Mouse (Mus musculus) gastrocnemius, postnatal 25 days (tissue): ENCODE results near the gene Cers6. TPM values are rescaled to one million over a fixed set of nuclear protein-coding genes. Genes with fewer than 3 reads are reported as not detected.

Source experiments
- DNase-seq: peaks from one replicate; pipeline ENCODE4 v3.0.0; 2022
- total RNA-seq, 2 experiments: library from RNA; stranded (reverse); gene quantifications; 1 replicate in 1 of 2; 2 replicates in 1 of 2; pipeline ENCODE4 v1.2.3; 2021

Cers6 gene
- total RNA-seq, 2 experiments from 2014 or later: 1.7 to 2.5 TPM

DNA sequence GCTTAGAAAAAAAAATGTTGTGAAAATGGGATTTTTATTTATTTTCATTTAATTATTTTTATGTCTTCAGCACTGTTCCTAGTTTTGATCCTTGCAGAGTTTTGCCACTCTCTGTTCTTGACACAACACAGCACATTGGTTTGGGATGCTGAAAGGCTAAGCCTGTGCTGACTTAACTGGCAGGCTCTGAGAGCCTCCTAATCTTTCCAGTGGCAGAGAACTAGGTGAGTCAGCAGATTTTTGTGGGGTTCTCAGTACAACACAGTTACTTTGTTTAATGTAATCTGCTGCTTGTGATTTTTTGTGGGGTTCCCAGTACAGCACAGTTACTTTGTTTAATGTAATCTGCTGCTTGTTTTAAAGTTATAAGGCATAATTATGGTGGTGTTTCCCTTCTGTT, 55.8 kb downstream of the Cers6 start:
- no peak for DNase-seq

DNA sequence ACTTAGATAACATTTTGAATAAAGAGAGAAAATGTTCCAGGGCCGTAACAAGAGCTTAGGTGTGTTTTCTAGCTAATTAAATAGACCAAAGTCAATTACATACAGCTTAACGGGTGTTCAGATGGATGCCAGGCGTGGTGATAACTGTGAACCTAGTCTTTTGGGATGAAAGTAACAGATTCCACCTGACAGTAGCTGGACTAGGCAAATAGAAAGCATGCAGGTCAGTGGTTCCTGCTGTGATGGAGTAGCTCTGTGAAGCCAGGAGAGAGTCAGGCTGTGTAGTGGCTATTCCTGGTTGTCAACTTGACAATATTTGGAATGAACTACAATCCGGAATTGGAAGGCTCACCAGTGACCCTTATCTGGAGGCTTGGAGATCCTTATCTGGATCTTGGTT, 56.3 kb downstream of the Cers6 start:
- no peak for DNase-seq

DNA sequence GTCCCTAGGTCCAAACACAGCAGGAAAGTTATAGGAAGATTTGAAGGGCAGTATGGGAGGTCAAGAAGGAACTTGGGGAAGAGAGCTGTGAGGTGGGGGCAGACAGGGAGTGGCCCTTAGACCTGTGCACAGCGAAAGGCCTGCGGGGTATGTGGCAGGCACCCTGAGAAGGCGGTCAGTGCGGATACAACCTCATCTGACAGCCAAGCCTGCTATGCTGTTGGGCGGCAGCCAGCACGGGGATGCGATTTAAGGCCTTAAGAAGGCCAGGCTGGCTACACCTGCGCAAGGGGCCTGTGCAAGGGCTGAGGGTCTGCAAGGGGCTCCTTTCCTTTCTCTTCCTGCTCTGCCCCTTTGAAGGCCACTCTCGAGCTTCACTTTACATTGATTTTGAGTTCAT, 63.1 kb downstream of the Cers6 start:
- no peak for DNase-seq

DNA sequence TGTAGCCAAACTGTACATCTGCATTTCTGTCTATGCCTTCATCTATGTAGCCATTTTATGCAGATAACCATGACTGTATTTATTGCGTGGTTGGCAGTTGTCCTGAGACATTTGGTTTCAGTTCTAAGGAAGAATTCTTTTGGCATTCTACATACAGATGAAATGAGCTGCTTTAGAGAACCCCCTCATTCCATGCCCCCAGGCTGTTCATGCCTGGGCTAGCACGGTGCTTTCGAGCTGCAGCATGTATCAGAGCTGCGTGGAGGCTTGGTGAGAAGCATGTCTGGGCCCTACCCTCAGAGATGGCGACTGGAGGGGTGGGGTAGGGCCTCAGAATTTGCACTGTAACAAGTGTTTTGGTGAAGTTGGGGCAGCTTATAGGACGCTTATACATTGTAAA, 64.3 kb downstream of the Cers6 start:
- no peak for DNase-seq

DNA sequence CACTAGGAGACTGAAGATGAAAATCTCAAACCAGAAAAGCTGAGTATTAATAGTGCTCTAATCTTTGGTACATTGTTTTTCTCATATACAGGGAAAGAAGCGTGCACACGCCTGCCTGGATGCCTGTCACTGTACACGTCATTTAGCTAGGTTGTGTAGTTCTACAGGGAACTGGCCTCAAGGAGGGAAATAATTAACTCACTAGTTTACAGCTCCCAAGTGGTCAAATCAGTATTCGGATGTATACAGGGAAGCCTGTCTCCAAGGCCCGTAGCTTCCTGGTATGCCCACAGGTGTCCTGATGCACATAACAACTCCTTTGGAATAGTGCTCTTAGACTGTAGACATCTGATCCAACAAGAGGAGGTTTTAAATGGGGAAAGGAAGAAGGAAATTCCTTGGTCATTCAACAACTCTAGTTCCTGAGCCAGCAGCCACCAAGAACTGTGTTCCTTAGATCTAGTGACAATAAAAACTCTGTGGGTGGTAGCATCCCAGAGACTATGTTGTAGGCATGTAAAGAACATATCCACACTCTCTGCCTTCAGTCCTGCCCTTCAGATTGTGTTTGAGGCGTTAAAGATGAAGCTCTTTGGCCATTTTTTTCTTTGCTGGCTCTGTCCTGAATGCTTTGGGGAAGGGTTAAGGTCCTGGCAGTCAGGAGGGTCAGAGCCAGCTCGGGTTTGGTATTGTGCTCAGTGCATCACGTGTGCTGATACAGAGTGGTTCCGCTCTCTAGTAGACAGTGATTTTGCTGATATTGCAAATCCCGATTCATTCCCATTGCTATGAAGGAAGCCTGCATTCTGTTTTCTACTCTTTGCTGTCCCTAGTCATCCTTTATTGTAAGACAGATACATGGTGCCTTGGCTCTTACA, 65.9 kb downstream of the Cers6 start:
- DNase-seq: no peak

DNA sequence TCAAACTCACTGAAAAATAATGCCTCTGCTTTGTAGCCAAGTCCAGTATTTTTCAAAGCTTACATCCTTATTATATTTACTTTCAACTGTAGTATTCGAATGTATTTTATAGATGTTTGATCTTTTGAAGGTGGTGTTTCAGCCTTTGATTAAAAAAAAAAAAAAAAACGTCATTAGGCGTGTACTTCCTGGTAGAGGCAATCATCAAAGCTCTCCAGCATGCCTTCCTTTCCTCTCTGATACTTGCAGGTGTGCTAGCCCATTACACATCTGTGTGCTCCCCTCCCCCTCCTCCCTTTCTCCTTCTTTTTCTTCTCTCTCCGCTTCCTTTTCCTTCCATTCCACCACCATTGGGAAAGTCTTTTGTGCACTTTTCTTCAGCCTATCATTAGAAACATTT, 71.0 kb downstream of the Cers6 start:
- no peak for DNase-seq

DNA sequence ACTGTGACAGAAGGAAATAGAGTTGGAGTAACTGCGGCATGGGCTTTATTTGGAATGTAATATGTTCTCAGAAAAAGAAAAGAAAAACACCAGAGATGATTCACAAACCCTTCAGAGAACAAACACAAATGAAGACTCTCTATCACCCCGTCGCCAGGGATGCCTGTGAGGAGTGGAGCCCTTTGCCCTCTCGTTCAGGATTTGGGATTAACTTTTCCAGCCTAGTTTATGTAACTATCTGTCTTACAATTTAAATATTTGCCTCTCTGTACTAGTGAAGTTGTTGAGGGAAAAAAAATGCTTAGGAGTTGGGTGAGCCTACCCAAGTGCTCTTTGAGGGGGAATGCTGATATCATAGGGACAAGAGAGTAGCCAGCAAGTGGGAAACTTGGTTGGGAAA, 71.4 kb downstream of the Cers6 start:
- no peak for DNase-seq

DNA sequence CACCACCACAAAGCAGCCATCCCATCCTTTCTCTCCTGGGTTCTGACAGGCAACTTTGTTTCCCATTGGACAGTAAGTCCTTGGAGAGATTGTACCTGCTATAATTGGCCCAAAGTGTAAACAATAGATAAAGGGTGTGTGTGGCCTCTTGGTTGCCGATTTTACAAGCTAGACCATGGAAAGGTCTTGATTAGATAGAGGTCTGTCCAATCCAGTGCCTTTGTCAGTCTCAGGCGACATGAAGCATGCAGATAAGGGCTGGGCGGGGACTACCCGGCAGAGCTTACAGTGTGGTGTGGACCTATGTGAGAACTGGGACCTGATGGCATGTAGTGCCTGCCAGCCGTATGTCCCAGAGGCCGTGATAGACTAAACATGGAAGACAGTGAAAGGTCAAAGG, 73.4 kb downstream of the Cers6 start:
- no peak for DNase-seq

DNA sequence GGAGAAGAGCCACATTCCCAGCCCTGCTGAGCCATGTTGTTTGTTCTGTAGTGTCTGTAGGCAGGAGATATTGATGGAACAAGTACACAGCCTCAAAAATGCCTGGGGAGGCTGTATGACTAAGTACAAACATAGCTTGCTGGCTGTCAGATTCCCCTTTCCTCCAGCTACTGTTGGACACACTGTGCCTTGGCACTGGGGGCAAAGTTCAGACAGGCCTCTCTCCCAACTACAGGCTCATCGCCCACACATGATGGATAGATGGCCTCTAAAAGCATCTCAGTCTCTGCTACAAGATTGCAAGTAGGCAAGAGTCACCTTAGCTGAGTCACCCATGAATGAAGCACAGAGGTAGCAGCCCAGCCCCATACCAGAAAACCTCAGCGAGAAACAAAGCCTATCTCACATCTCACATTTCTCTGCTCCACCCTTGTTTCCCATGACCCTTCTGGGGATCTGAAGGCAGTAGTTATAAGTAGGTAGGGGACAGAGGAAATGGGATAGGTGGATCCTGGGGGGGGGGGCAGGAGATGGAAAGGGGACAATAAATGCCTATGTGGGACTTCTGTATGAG, 74.6 kb downstream of the Cers6 start:
- no peak for DNase-seq

DNA sequence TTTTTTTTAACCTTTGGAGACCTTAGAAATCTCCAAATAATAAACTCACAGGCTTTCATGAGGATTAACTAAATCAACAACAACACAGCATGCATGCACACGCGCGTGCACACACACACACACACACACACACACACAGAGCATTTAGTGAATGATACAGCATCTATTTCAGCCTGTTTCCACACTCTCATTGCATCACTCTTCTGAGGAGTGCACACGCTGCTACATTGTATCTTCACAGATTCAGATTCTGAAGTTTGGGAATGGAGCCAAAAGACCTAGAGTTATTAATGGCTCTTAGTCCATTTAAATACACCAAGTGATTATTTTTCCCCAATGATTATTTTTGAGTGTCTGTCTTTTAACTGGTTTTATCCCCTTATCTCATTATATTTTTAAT, 75.5 kb downstream of the Cers6 start:
- DNase-seq: no peak

DNA sequence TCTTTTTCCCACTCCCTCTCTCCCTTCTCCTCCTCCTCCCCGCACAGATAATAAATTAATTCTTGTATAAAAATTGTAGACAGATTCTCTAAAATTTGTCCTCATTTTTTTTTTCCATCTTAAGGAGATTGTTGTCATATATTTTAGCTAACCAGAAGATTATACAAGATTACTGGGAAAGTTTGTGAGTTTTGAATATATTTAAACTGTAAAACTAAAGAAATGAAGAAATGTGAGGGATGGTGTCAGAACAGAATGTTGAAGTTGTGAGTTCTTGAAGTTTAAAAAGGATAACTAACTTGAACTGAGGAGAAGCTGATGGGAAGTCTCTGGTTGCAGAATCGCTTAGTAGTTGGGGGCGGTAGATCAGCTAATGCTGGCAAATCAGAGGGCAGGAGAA, 76.6 kb downstream of the Cers6 start:
- DNase-seq: no peak

DNA sequence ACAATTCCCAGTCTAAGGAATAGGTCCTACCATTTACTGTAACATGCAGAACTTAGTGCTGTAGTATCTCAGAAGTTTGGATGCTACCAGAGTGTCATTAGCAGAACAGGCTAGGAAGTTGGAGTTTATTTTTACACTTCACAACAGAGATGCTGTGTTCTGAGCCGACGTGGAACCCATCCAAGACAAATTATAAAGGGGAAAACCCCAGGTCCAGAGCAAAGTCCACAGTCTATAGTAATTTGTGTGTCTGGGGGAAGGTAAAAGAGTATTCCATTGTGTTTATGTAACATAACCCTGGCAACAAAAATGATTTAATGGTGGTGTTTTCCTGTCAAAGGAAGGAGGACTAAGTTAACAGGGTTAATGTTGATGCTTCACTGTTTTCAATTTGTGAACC, 83.7 kb downstream of the Cers6 start:
- DNase-seq: no peak

DNA sequence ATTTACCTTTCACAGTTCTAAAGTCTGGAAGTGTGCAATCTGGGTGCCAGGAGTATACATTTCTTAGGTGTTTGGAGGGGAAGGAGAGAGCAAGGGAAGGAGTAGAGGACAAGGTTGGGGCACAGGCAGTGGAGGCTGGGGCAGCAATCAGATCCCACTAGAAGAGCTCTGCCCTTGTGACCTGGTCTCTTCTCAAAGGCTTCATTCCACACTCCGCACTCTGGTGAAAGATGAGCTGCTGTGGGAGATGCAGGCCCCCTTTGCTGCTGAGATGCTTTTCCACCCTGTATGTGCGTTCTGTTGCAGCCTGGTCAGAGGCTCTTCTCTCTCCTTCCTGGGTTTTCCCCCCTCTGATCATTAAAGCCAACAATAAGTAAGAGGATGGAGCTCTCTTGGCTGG, 84.7 kb downstream of the Cers6 start:
- DNase-seq: no peak

DNA sequence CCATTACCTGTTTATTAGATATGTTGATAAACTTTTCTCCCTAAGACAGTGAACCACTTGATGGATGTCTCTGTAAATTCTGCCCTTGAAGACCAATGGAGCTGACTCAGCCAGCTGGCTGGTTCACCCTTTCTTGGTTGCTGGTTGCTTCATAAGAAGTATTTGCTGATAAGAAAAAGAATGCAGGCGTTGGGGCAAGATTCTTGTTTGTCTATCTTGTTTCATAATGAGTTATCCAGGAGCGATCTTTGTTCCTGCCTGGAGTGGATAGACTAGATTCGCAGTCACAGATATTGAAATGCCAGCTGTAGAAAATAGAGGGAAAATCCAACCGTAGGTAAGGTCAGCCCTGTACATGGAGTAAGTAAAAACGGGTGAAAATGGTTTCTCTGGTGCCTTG, 85.6 kb downstream of the Cers6 start:
- DNase-seq: no peak

DNA sequence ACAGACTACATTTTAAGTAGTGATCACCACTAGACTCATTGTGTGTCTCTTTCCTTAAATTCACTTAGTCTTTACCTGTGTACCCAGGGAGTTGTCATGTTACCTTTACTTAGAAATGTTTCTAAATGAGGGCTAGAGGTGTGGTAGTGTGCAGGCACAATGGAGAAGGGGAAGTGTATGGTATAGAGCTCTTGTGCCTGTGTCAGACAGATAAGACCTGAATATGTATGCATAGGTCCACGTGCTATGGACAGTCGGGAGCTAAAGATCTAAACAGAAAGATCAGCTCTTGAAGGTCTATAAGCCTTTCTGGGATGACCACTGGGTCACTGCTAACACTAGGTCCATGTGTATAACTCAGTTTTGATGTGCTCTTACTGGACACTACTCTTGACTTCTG, 87.9 kb downstream of the Cers6 start:
- no peak for DNase-seq

DNA sequence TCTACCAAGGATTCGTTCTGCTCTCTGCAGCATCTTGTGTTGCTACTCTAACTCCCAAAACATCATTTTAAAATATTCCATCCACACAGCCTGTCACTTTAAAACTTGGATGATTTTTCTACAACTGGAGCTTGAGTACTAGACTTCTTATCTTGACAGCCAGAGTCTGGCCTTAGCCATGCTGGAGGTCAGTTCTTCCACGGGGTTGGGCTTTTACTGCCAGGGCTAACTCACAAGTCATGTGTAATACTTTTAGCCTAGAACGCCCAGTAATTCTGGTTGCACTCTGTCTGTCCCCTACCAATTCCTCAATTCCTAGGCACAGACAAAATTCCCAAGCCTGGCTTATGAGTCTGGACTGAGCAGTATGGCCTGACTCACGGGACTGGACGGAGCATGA, 88.5 kb downstream of the Cers6 start:
- no peak for DNase-seq

DNA sequence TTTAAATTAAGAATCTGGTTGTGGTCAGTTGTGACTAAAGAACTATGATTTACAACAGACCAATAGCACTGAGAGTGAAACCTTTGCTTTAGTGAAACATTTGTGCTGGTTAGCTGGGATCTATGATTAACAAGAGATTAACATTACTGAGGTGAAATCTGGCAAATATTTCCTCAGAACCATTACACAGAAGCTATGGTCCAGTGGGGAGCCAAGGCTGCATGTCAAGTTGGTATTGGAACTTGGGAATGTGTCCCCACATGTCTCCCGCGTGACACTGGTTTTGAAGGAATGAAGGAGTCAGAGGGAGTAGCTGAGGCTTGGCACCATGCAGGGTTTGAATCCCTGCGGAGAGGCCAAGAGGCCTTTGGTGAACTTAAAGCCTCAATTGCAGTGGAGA, 90.5 kb downstream of the Cers6 start:
- DNase-seq: no peak

DNA sequence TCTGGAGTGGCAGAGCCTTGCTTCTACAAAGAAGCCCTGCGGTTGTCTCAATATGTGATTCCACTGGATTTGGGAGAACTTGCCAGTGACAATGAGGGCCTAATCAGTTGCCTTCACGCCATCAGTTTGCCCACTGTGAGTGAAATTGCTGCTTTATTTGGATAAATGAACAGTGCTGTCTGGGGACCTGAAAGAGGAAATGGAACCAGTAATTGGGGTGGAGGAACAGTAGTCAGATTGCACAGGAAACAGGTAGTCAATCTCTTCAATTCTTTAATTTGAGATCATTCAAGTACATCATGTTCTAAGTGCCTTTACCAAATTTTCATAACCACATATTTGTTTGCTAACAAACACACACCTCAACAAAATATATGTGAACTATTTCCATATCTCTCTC, 92.4 kb downstream of the Cers6 start:
- DNase-seq: no peak

DNA sequence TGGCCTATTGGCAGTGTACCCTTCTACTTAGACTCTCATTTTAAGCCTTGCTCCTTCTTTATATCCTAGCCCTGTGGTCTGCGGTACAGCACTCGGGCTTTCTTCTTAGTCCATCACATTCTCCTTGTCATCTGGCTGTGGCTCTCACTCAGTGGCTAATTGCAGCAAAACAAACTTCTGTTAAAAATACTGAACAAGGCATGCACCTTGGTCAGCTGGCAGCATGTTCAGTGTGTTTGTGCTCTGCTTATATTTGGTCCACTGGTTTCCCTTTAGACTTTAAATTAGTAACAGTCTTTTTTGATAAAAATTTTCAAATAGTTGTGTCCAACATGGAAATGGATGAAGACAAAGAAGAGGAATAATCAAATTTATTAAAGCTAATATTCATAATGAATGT, 94.3 kb downstream of the Cers6 start:
- no peak for DNase-seq

DNA sequence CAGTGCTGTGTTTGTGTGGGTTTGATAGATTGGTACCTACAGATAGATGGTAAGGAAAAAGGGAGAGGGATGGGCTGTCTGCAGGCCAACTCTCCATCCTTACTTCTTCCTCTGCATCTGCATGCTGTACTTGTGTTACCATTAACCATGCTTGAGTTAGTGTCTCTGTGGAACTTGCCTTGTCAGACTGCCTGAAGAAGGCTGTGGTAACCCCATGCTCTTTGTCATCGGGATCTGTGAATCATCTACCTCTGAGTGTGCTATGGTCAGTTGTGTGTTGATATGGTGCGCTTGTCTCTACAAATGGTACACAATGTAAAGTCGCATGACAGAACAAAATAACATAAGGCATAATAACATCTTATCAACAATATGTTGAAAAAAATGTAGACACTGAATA, 94.9 kb downstream of the Cers6 start:
- no peak for DNase-seq

DNA sequence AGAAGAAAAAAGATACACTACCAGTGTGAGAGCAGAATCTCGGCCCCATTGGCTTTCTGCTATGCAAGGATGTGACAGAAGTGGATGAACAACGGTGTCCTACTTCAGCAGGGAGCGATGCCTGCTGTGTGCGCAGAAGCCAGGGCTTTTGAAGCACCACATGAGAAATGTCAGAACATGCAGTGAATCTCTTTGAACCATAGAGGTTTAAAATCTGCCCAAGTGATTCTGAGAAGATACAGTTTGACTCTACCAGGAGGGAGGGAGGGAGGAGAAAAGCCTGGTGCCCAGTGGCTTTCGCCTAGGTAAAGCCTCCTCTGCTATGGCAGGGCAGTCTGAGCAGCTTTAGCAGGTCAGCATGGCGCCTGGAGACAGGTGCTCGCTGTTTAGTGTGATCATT, 96.6 kb downstream of the Cers6 start:
- DNase-seq: no peak

DNA sequence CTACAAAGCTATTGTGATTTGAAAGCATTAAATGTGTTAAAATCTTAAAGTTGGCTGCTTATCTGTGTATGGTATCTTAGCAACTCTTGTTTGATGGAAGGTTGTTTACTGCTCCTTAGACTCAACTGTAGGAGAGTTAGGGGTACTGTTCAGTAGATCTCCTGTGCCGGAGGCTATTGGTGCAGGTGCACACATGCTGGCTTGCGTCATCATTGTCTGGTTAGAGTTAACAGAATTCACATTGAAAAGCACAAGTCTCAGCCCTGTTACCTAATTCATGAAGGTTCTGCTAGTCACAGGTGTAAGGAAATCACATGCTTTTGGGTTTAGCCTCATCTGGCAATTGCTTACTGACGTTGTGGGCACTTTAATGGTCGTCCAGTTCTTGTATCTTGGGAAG, 98.3 kb downstream of the Cers6 start:
- no peak for DNase-seq

DNA sequence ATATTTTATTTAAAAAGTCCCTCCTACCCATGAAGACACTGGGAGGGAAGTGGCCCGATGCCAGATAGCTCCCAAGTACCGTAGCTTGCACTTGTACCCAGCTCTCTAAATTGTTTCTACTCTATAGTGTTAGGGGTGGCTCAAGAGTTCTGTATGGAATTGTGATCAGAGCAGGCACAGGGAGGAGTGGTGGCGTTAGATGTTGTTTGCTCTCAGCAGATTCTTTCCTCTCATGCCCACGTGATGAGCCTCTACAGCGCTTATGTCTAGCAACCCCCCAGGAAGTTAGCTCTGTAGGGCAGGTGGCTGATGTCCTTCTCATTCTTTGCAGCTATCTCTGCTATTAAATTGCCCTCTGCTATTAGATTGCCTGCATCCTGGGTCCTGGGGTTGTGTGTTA, 98.8 kb downstream of the Cers6 start:
- DNase-seq: no peak

DNA sequence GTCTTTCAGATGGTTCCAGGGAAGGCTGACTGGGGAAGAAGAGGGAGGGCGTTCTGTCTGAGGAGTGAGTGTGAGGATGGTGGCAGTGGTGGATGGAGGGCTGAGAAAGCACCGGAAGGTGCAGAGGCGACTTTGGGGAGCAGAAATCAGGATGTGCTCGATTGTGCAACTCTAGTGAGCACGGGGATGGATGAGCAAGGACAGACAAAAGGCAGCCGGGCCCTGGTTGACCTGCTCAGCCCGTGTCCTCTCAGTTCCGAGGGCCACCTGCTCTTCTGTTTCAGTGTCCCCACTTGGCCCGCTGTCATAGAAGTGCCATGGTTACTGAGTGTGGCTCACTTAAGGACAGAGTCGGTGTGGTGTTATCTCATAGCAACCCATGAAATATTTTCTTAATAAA, 99.4 kb downstream of the Cers6 start:
- DNase-seq: no peak
